Mouse (Mus musculus): ENCODE measurements around the gene Ticrr. TPM values are rescaled to one million over a fixed set of nuclear protein-coding genes. Genes with fewer than 3 reads are reported as not detected.

Gene Ticrr
- total RNA-seq (2021), result 2.0 and 2.3 TPM in 2 replicates
- long read RNA-seq, experiment 1, partial matches to known transcripts, result 1 of 4 reads
- long read RNA-seq, experiment 1, other reads (novel, unspliced or antisense), result 1 of 4 reads
- long read RNA-seq, experiment 2, partial matches to known transcripts, result 0 of 1 reads
- long read RNA-seq, experiment 2, other reads (novel, unspliced or antisense), result 1 of 1 reads

- DNase-seq, result peak; percentile 98
These were observed at the start of gene Ticrr for GRCm38 (mm10) chr7:79659578-79660290. TSS of gene Ticrr (plus strand) at chr7:79660196.

DNA sequence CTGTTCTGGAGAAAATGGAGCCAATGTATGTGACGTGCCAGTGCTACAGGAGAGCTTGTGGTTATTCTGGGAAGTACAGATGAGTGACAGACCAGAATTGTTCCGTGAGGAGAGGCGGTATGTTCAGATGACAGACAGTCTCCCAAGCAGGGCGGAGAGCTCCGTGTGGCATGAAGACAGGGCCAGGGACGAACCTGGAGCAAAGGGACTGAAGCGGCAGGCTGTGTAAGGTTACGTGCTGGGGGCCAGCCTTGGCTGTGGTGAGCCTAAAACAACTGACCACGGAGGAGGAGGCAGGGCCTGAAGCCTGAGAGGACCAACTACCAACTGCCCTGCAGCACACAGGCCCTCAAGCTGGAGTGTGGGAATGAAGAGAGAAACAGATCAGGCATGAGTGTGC lies 48.1 kb upstream of the Ticrr start:
- no peak for DNase-seq

GRCm38 (mm10) chr7:79612783-79613182 lies 47.2 kb upstream of the Ticrr start:
- DNase-seq, result peak; percentile 81

GRCm38 (mm10) chr7:79613314-79613713 lies 46.7 kb upstream of the Ticrr start:
- DNase-seq, result no peak

DNA sequence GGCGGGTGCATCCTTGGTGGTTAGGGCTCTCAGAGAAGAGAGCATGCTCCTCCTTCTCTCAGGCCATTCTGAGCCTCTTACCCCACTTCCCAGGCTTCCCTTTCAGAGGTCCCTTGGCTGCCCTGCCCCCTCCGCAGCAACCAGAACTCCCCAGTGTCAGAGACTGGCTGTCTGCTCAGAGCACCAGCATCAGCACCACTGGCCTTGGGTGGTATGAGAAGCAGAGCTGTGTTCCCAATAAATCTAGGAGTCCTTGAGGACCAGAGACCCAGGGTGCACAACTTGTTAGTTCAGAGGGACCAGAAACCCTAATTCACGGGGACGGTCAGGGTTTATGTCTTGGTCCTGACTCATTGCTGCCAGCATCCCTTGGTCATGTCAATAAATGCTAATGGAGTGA lies 45.0 kb upstream of the Ticrr start:
- DNase-seq, result no peak

GRCm38 (mm10) chr7:79615941-79616340 lies 44.1 kb upstream of the Ticrr start:
- DNase-seq, result peak; percentile 56

DNA sequence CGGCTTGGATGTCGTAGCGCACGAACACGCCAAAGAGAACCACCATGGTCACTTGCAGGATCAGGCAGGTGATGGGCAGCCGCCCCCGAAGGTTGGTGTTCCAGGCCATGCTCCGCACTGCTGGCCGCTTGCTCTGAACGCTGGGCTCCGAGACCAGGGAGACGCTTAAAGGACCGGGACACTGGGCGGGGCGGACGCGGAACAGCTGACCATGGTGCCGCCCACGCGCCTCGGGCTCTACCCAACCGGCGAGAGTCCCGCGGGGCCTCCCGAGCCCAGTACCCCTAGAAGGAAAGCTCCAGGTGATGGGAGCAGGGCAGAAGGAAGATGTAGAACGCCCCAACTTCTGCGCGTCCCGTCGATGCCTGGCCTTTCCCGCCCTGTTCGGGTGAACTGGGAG lies 42.6 kb upstream of the Ticrr start, which contains the start of gene Rhcg:
Rhcg (minus strand) TSS at position 240 of the 400 bp plus-strand sequence.
- DNase-seq, result peak; percentile 44

DNA sequence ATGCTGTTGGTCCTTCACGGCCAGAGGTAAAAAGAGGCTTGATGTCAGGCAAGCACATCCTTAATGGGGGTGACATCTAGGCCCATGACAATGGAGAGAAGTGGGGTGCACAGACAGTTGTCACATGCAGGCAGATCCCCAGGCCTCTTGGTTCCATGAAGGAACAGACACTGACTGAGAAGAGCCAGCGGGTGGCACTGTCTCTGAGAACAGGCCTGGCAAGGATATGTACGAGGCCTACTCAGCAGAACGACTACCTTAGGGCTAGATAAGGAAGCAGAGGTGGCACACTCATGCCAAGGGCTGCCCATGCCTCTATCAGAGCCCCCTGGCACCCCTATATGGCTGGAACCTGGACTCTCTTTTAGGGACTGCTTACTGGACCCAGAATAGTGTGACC lies 40.5 kb upstream of the Ticrr start:
- no peak for DNase-seq

DNA sequence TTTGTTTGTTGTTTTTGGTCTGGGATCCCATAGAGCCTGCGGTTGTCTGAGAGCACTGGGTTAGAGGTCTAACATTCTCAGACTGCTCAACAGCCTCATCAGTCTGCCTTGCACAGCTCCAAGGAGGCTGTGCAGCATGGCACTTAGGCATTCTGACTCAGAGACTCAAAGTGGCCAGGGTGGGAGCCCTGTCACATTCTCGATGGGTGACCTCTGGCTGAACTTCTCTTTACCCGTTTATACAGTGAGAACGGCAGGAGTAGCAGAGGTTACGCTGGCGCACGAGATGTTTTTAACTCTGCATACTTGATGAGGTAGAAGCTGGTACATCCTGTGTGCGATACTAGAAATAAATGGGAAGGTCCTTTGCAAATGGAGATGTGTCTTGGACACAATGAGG lies 36.9 kb upstream of the Ticrr start:
- no peak for DNase-seq

DNA sequence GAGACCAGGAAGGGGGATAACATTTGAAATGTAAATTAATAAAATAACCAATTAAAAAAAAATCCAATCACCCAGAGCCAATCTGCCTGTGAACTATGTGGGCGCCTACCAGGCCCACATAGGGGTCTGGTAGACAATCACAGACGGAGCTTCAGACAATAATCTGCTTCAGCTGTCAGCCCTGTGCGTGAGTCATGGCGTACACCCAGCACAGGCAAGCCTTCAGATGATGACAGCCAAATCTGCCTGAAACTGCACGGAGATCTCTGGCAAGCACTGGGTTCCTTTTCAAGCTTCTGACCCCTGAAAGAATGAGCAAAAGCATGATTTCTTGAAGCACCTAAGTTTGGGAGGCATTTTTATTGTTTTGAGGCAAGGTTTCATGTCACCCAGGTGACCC lies 33.8 kb upstream of the Ticrr start:
- DNase-seq, result no peak

GRCm38 (mm10) chr7:79628271-79628913 lies 31.6 kb upstream of the Ticrr start:
- DNase-seq, result no peak

DNA sequence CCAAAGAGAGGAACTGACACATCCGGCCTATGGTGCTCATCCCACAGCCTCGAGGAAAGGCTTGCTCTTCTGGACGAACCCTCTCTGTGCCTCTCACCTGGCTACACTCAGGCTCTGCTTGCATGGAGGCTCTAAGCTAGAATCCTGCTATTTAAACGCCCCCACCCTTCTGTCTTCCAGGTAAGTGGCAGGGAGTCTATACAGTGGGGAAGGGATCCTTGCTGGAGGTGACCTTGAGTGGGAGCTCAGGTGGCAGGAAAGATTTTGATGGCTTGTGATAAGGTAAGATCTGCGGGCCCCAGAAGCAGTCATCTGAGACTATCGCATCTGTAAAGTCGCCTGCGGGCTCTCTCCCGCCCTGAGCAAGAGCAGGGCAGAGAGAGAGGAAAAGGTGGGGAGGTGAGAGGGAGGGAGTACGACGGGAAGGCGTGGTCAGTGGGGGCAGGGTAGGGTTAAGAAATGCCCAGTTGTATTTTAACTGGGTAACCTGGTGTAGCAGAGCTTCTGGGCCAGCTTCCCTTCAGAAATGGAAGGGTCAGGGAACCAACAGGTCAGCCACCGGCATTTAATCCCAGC lies 28.1 kb upstream of the Ticrr start:
- no peak for DNase-seq

DNA sequence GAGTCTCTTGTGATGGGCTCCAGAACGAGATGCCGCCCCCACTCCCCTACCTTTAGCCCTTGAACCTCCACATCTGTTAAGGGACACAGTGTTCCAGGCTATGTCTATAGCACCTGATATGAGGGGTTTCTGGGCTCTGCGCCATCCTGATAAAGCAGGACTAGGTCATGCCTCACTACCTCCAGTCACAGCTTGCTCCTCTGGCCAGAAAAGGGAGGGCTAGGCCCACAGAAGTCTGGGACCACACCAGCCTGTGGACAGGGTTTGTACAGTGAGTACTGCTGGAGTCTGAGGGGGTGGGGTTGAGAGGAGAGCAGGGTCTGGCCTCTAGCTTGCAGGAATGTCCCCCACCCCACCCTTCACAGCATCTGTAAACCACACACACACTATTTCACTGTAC lies 12.8 kb upstream of the Ticrr start:
- DNase-seq, result no peak

- DNase-seq, result peak; percentile 71
These were observed 11.0 kb upstream of the Ticrr start for GRCm38 (mm10) chr7:79649005-79649404.

DNA sequence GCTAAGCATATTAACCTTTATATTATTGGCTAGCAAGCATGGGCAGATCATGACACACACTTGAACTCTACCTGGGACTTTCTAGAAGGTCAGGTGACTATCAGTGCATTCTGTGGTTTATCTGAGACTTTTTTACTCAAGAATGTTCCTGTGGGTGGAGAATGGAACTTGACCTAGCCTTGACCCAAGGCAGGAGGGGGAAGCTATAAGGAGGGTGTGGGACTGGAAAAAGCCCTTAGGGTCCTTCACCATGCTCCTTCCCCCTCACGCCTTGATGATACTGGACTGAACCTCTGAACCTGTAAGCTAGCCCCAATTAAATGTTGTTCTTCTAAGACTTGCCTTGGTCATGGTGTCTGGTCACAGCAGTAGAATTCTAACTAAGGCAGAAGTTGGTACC lies 5.8 kb upstream of the Ticrr start:
- no peak for DNase-seq

DNA sequence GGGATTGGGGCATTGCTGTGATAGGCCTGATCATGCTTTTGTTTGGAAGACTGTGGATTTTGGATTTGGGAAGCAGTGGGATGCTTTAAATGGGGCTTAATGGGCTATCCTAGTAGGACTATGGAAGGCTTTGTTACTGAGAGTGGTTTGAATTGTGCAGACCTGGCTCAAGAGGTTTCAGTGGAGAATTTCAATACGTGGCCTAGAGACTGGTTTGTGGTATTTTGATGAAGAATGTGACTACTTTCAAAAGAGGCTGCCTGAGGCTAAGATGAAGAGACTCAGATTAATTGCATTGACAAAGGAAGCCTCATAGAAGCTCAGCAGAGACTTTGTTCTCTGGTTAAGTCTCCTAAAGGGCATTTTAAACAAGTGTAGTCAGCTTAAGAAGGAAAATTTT lies 5.4 kb upstream of the Ticrr start:
- no peak for DNase-seq

GRCm38 (mm10) chr7:79660291-79661150 lies 525 bp downstream of the Ticrr start:
- DNase-seq, result peak; percentile 15

- no peak for DNase-seq
These were observed 1.4 kb downstream of the Ticrr start for GRCm38 (mm10) chr7:79661253-79661890.

GRCm38 (mm10) chr7:79666690-79667089 lies 6.7 kb downstream of the Ticrr start:
- no peak for DNase-seq

GRCm38 (mm10) chr7:79670900-79671604 lies 11.1 kb downstream of the Ticrr start:
- no peak for DNase-seq

DNA sequence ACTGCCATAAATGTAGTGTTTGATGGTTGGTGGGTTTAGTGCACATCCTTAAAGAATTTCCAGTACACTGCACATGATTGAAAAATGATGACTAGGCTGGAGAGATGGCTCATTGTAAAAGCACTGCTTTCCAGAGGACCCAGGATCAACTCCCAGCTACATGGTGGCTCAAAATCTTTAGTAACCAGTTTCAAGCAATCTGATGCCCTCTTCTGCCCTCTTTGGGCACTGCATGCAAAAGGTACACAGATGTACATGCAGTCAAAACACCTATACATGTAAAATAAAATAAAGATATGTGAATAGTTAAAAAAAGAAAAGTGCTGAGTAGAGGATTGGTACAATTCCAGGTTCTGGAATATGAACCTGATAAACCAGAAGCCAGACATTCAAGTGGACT lies 19.2 kb downstream of the Ticrr start:
- peak; percentile 21 for DNase-seq
